Mouse (Mus musculus) lung, postnatal 14 days (tissue): ENCODE data around the gene 0610012G03Rik.
"Not testable (repeated sequence)": the region's sequence is repeated elsewhere in the genome, so short reads cannot be mapped to it uniquely, and the experiment has no call there.

Experiments used
- DNase-seq: peaks from one replicate; pipeline ENCODE4 v3.0.0; 2021

The 0610012G03Rik gene

DNA sequence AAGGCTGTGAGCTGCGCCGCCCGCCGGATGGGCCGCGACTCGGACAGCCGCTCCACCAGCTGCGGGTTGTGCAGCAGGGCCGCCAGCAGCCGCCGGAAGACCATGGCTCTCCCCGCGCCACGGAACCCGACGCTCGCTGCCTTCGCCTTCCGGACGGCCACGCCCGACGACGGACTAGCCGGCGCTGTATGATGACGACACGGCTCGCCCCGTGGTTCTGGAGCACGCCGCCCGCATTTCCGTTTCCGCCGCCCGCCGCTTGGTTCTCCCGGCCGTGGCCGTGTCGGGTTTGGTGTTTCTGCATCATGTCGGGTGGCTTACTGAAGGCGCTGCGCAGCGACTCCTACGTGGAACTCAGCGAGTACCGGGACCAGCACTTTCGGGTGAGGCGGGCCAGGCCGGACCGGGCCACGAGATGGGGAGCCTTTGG is at the start of gene 0610012G03Rik, which contains the start of gene Ncbp2:
Gene 0610012G03Rik (minus strand): TSS at position 150 of the 430 bp plus-strand sequence.
Gene Ncbp2 (plus strand): TSS at position 169 of the 430 bp plus-strand sequence.
- peak; percentile 97 for DNase-seq

DNA sequence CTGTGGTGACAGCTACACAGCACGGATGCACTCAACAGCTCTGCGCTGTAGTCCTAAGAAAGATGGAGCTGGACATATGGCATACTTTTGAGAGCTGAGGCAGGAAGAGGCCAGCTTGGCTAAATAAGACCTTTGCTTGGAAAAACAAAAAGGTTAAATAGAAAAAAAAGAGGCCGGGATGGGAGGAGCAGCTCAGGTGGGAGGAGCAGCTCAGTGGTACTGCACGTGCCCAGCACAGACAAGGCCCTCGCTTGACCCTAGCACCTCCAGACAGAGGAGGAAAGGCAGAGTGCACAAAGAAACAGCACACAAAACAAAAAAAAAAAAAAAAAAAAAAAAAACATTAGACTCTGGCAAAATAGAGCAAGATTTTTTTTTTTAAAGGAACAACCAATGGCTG is 48.1 kb upstream of the 0610012G03Rik start:
- DNase-seq: no peak

DNA sequence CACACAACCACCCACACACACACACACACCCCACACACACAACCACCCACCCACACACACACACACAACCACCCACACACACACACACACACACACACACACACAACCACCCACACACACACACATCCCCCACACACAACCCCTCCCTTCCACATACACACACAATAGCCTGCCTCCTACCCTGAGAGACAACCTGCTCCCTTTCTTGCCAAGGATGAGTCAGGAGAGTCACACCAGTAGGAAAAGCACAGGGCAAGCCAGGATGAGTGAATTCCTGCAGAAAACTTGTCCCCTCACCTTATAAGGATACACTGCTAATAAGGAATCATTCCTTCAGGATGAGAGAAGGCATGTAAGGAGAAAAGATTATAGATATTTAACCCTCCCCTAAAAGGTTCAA is 45.7 kb upstream of the 0610012G03Rik start:
- DNase-seq: no peak

DNA sequence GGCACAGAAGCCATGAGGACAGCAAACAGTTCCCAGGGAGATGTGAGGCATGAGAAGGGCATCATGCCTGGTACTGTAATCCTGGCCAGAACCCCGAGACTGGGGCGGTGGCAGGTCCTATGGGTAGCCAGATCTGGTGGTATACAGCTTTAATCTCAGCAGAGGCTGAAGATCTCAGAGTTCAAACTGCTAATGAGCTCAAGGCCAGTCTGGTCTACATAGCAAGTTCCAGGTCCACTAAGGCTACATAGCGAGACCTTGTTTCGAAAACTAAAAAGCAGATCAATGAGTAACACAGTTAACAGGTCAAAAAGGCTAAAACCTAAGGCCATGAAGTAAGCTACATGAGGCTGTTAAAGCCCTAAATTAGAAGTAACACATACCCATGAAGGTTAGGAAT is 44.9 kb upstream of the 0610012G03Rik start:
- no peak for DNase-seq

DNA sequence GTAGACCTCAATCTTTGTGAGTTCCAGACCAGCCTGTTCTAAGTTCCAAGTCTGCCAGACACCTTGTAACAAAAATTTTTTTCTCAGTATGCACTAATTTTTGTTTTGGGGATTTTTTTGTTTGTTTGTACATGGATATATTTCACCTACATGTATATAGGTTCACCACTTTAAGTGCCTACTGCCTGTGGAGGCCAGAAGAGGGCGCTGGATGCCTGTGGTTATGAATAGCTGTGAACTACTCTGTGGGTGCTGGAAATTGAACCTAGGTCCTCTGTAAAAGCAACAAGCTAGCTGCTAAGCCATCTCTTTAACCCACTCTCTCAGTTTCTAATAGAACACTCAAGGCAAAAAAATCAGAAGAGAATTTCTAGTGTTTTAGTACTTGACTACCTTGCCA is 43.7 kb upstream of the 0610012G03Rik start:
- DNase-seq: no peak

DNA sequence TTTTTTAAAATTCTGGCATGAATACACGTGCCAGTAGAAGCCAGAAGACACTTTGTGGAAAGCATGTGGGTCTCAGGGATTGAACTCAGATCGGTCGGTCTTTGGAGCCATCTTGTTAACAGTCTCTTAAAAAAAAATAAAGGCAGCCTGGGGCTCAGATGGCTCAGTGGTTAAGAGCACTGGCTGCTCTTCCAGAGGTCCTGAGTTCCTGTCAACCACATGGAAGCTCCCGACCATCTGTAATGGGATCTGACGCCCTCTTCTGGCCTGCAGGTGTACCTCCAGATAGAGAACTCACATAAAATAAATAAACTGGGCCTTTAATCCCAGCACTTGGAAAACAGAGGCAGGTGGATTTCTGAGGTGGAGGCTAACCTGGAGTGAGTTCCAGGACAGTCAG is 32.7 kb upstream of the 0610012G03Rik start:
- no peak for DNase-seq

DNA sequence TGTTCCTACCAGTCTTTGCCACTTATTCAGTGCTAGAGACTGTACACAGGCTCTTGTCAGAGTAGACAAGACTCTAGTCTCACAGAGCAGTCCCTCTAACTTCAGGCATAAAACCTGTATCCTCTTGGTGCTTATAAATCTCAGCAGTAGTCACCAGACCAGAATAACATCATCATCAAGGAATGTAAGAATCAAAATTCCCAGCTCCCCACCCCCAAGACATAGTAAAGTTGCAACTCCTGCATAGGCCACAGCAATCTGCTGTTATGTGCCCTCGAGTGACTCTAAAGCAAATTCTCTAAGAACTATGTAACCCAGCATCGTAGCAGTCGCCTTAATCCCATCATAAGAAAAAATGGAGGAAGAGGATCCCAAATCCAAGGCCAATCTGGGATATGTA is 31.2 kb upstream of the 0610012G03Rik start:
- DNase-seq: no peak

DNA sequence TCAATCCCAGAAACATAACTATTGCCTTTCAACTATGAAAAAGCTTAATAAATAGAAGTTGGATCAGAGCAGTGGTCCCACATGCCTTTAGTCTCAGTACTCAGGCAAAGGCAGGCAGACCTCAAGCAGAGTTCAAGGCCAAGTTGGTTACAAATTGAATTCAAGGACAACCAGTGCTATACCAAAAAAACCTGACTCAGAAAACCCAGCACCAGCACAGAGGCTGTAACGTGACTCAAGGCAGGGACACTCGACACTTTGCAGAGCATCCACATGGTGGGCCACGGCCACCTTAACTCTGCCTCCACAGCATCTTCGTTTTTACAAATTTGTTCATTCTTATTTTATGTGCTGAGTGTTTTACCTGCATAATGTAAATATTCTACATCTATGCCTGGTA is 27.0 kb upstream of the 0610012G03Rik start:
- no peak for DNase-seq

DNA sequence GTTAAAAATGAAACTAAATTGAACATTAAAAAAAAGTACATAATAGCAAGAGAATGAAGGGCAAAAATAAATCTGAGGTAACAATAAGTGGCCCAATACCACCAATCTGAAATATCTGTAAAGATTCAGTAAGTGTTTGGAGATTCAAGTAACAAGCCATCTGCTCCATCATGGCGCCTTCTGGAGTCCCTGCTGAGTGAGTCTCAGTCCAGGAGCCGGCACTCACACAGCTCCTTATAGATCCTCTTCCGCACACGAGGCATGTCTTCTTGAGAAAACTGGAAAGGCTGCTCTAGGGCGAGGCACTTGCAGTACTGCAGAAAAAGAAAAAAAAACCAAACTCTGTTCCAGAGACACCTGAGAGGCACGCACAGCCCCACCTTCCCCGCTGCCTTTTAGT is 14.9 kb upstream of the 0610012G03Rik start:
- DNase-seq: no peak

DNA sequence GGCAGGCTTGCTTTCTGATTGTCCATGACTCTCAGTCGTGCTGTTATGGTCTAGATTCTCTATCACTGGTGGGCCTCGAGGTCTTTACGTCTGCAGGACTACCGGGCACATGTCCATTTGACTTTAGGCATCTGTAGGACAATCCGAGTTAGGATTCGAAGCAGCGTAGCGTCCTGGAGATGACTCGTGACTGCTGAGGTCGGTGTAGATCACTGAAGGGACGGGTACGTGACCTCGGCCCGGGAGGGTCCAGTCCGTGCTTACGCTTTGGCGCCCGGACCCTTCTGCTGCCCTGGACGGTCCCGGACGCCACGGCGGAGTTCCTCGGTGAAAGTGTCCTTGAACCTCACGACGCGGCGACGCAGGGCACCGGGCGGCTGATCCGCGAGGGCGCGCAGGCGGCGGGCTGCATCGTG is 385 bp downstream of the 0610012G03Rik start:
- DNase-seq: no peak

DNA sequence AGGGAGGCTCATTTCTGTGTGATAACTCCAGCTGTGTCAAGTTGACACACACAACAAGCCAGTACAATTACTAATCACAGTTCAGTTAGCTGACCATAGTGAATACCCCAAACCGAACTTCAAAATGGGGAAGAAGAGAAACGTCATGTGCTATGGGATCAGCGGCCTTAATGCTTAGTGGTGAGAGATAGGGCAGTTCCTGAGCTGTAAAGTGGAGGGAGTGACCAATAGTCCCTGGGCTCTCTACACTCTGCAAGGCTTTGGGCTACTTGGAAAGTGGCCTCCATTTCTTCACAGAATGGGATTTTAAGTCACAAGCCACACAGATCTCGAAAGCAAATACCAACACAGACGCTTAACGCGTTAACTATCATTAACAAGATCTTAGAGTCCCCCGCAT is 961 bp downstream of the 0610012G03Rik start:
- no peak for DNase-seq

DNA sequence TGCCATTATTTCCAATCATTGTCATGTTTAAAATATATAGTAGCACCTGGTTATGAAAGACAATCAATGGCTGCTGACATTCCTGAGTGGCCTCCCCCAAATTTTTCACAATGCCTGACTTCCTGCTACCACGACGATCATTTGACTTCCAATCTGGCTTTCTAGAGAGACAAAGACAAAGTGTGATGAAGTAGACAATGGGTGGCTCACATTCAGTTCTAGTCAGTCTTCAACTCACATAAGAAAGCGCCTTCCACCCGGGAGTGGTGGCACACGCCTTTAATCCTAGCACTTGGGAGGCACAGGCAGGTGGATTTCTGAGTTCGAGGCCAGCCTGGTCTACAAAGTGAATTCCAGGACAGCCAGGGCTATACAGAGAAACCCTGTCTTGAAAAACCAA is 2.3 kb downstream of the 0610012G03Rik start:
- not testable (repeated sequence) for DNase-seq

DNA sequence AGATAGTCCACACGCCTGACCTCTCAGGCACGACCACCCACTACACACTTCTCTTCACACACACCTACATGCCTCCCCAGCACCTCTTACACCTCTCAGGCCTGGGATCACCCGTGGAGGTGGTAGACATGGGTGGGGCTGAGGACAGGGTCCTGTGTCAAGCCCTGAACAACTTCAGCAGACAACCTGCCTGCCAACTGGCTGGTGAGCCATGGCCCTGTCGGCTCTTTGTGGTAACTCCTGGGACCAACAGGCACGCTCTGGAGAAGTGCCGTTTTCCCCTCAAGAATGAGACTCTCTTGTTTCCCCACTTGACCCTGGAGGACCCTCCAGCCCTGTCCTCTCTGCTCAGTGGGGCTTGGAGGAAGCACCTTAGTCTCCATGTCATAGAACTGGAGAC is 2.9 kb downstream of the 0610012G03Rik start:
- DNase-seq: no peak

DNA sequence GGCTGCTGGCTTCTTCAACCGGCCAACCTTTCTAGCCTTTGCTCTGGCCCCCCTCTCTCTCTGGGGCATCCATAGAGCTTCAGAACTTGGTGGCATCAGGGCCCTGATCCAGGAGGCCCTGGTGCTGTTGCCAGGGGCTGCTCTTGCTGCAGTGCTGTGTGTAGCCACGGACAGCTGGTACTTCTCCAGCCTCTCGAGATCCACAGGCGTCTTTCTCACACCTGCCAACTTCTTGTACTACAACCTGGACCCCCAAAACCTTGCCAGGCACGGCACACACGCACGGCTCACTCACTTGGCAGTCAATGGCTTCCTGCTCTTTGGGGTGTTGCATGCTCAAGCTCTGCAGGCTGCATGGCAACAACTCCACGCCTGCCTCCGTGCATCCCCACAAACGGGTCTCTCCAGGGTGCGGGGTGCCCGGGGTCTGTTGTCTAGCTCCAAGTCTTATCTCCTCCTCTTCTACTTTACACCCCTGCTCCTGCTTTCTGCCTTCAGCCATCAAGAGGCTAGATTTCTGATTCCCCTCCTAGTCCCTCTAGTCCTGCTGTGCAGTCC is 3.5 kb downstream of the 0610012G03Rik start:
- no peak for DNase-seq

DNA sequence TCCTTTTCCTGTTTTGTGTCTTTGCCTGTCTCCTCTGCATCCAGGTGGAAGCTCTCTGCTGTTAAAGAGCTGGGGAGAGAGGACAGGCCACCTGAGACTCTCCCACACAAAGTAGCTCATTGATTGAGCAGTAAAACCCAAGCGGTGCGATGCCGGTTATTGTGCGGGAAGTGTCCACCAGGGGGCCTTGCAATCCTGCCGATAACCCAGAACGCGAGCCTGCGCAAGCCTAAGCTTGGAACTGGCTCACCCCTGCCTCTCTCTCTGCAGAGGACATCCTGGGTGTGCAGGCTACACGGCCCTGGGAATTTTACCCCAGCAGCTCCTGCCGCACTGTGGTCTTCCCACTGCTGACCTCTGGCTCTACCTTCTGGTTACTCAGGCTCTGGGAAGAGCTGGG is 4.3 kb downstream of the 0610012G03Rik start:
- DNase-seq: peak; percentile 81

DNA sequence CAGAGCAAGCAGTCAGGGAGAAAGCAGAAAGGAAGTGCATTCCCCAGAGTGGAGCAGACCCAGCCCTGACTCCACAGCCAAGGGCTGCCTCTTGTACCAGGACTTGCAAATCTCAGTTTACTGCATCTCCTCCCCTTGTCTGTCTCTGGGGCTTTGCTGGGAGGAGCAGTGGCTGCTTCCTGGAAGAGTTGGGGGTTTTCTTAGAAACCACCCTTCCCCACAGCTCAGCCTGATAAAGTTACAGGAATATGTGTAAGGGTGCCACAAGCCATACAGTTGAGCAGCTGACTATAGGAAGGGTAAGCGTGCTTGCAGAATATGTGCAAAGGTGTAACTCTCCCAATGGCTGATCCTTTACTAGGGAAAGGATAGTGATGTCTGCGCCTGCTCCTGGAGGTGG is 7.7 kb downstream of the 0610012G03Rik start:
- no peak for DNase-seq

DNA sequence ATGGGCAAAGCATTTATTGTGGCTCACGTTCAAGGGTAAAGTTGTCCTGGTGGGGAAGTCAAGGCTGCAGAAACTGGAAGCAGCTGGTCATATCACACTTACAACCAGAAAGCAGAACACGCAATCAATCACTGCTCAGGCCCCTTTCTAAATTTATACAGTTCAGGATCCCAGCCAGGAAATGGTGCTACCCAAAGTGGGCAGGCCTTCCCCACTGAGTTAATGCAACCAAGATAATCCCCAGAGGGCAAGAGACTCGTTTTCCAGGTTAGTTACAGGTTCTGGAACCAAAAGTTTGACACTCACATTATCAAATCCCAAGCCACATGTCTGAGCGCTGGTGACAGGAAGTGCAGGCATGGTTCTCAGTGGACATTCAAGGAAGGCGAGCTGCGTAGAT is 9.4 kb downstream of the 0610012G03Rik start:
- DNase-seq: no peak

DNA sequence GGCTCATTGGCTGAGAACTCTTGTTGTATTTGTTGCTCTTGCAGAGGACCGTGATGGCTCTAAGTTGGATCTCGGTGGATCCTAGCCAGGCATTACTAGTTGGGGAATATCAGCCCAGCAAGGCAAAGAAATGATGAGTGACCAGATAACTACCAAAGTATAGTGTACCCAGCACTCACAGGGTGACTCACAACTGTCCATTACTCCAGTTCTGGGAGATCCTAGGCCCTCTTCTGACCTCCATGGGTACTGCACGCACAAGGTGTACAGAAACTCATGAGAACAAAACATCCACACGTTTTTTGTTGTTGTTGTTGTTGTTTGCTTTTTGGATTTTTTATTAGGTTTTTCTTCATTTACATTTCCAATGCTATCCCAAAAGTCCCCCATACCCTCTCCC is 11.7 kb downstream of the 0610012G03Rik start:
- no peak for DNase-seq

DNA sequence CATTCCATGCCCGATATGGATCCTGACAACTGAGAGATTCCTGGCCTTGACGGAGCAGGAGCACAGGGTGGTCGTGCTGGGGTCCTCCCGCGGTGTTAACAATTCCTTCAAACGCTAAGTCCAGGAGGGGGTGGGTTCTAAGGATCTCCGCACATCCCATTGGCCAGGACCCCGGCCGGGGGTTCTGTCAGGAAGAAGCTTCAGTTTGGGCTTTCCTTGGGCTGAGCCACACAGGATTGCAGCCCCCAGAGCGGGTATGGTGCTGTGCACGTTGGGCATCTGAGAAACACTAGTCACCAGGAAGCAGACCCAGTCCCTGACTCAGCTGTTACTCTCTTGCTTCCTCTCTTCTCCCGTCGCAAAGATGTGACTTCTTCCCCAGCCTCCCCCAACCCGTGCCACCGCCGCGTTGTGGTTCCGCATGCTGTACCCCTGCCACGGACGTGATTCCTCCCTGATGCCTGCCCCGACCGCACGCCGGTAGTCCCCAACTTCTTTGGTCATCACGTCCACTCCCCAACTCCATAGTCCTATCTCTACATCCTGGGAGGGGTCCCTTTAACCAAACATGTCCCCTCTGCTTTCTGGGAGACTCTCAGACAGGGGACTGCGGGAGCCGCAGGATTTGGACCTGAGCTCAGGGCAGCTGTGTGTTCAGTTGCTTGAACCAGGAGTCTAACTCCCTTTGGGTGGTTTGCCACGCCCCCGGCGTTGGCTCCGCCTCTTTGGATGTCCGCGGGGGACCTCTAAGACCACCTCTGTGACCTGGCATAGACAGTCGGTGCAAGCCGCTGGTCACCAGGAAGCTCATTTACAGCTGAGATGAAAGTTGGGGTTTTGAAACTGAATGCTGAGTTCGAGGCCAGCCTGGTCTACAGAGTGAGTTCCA is 13.0 kb downstream of the 0610012G03Rik start:
- DNase-seq: no peak

DNA sequence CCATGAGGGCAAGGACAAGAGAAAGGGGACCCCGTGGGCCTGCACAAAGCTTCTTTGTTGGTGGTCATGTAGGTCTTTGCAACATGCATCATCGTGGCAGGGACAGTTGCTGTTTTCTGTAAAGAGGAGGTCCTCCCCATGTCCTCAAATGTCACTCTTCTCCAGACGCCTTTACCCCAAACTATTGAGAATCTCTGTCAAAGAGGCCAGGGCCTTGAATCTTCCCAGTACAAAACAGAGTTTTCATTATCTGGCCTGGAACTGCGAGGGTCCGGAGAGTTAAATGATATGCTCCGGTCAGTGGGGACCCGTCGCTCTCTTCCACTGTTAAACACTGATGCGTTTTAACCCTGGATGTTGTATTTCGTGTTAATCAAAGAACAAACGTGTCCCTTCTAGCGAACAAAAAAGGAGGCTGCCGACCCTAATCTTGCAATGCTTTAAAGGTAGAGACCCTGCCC is 13.7 kb downstream of the 0610012G03Rik start:
- no peak for DNase-seq

DNA sequence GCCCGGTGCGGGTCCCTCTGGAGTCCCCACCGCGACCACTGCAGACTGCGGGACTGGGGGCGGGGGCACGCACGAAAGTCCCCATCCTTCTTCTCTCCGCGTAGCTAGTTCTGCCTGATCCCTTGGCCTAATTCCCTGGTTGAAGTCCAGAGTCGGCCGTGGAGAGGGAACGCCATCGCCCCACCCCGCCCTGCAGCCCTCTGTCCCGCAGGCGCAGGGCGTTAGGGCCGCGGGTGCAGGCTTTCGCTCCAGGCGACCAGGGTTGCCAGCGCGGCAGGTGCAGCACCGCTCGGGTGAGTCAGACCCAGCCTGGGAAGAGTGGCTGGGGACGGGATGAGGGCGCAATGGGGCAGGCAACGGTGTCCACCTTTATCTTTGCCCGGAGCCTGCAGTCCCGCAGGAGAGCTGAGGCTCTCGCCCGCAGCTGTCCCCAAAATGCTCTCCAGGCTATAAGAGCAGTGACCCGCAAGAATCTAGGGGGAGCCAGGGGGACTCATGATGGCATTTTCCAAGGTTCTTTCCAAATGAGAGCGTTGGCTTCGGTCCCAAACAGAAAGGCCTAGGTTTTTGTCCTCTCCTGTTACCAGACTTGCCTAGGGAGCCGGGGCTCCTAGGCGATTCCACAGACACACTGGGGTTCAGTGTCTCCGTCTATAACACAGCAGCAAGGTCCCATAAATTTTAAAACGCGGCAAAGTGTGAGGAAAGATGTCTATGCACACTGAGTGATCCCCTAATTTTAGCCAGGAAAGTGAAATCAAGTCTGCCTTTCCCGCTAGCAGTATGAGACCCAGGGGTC is 14.3 kb downstream of the 0610012G03Rik start, which contains the start of gene Pigz:
Gene Pigz (plus strand): TSS at position 101 of the 799 bp plus-strand sequence.
- DNase-seq: peak; percentile 55

DNA sequence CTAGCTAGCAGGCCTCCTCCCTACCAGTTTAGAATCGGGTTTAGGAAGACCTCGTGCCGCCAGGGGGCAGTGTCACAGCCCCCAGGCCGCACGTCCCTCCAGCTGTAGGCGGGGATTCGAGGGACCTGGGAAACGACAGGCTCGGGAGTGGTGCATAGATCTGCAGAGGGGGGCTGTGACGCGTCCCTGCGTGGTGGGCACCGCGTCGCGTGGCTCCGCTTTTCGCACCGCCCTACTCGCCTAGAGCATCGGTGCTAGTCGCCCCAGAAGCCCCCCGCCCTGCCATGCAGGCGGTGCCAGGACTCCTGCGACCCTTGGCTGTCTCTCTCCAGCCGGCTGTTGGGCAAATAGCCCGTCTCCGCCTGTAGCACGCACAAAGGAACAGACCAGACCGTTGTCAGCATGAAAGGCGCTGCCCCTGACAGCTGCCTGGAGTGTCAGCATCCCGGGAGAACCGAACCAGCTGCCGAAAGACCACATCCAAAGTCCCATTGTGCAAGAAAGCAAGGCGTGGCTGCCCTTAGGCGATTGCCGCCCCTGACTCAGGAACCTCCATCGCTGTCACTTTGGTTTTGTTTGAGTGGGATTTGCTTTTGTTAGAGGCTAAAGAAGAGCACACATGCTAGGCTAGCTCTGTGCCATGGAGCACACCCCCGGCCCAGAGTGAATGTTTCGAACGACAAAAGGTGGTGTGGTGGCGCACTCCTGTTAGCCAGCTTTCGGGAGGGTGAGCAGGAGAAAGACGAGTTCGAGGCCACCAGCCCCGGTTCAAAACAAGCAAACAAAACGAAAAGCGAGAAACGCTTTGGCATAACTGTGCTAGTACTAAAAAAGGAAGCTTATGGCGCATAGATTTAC is 15.2 kb downstream of the 0610012G03Rik start:
- DNase-seq: peak; percentile 86
